ENCODE assay signal across 17 mouse cellular contexts in the genomic region with DNA sequence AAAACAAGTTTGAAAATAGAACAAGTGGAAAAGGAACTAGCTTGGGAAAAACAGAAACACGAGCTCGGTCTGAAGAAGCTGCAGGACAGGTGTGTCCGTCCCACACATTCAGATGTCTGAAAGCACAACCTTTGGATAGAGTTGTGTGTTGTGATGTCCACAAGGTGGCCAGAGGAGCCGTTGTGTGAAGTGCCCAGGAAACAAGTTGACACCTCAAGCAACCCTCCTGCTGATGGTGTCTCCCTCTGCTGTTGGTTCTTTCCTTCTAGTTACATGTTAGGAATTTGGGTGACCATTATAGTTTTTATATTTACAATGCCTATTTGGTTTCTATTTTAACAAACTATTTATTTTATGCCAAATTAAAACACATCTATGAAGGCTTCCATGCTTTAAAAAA. TPM values are rescaled to one million over a fixed set of nuclear protein-coding genes. Genes with fewer than 3 reads are reported as not detected.
DNase-seq lines count a peak whose midpoint lies in the region; ATAC-seq and TF ChIP-seq lines count a peak whose summit lies in the region.
"Had no signal": no experiment of that assay in that cellular context is flagged by ENCODE, and none has a peak within 500 bp of the region (broad histone marks: within the 10 kb centered on the region; RNA-seq: fewer than 3 reads in every experiment).

No protein-coding gene starts in this region.

- no peaks in the 10 kb centered on the region for H3K4me1 ChIP-seq in lung, postnatal 0 days (ENCODE audit: insufficient read depth, low read depth, low read length)
- no peaks in the 10 kb centered on the region for H3K4me1 ChIP-seq in lung, adult 2 months (ENCODE audit: control insufficient read depth, insufficient read depth, low read length)
- no peaks in the 10 kb centered on the region for H3K4me1 ChIP-seq in stomach, postnatal 0 days (replicated peaks; ENCODE audit: control insufficient read depth, insufficient read depth)
- no peaks in the 10 kb centered on the region for H3K4me1 ChIP-seq in neural tube, embryonic 15.5 days
- H3K4me1 ChIP-seq: limb, embryonic 10.5 days; neural tube, embryonic 13.5 days had no signal

- no peak for TF ChIP-seq EP300 in lung, postnatal 0 days (IDR thresholded peaks at IDR 0.05)
- TF ChIP-seq EP300 in stomach, postnatal 0 days (optimal IDR thresholded peaks at IDR 0.05): no peak

- H3K36me3 ChIP-seq in lung, postnatal 0 days (ENCODE audit: insufficient read depth, low read length): no peaks in the 10 kb centered on the region
- H3K36me3 ChIP-seq in stomach, postnatal 0 days (ENCODE audit: control insufficient read depth, insufficient read depth, low read length): no peaks in the 10 kb centered on the region
- no peaks in the 10 kb centered on the region for H3K36me3 ChIP-seq in neural tube, embryonic 15.5 days
- H3K36me3 ChIP-seq: limb, embryonic 10.5 days; neural tube, embryonic 13.5 days had no signal

- intact Hi-C loops in gastrocnemius, adult 2 months (cut with DNase I): loop anchor here (10.0 kb wide), 1 partner anchor 191 kb away; no protein-coding TSS in a partner anchor

- in situ Hi-C loops in Patski (cut with MboI; ENCODE audit: low pct_unique_long_range_greater_than_20kb): no loop called here

- peak overlapping the region; percentile 72 for H3K27ac ChIP-seq in gastrocnemius, adult 2 months
- H3K27ac ChIP-seq in lung, postnatal 0 days (ENCODE audit: low read length): no peak overlapping the region
- H3K27ac ChIP-seq in stomach, postnatal 0 days (replicated peaks): no peak overlapping the region
- no peak overlapping the region for H3K27ac ChIP-seq in neural tube, embryonic 15.5 days (replicated peaks)
- H3K27ac ChIP-seq: limb, embryonic 10.5 days; liver, embryonic 14.5 days; macrophage; neural tube, embryonic 13.5 days had no signal

- peak; percentile 52 for TF ChIP-seq CTCF in gastrocnemius, adult 2 months (IDR thresholded peaks at IDR 0.05)
- TF ChIP-seq CTCF in lung, postnatal 0 days (IDR thresholded peaks at IDR 0.05): peak; percentile 47
- TF ChIP-seq CTCF in lung, adult 2 months (IDR thresholded peaks at IDR 0.05; ENCODE audit: insufficient read depth, low read length): no peak
- TF ChIP-seq CTCF in Patski (IDR thresholded peaks at IDR 0.05): peak; percentile 50
- TF ChIP-seq CTCF in stomach, postnatal 0 days (IDR thresholded peaks at IDR 0.05; ENCODE audit: low read depth): peak; percentile 62

- 69% methylated on average over 4 of the region's 4 CpGs for WGBS in lung, postnatal 0 days
- WGBS in lung, adult 2 months: 62% methylated on average over 4 of the region's 4 CpGs
- 59% methylated on average over 4 of the region's 4 CpGs for WGBS in stomach, postnatal 0 days
- 72% methylated on average over 4 of the region's 4 CpGs for WGBS in neural tube, embryonic 15.5 days

- H3K4me2 ChIP-seq in lung, postnatal 0 days (replicated peaks; ENCODE audit: low read depth, low read length): no peak overlapping the region
- no peak overlapping the region for H3K4me2 ChIP-seq in stomach, postnatal 0 days (replicated peaks; ENCODE audit: low read depth)
- H3K4me2 ChIP-seq in neural tube, embryonic 15.5 days: no peak overlapping the region
- H3K4me2 ChIP-seq: neural tube, embryonic 13.5 days had no signal

- H3K27me3 ChIP-seq in lung, postnatal 0 days (replicated peaks; ENCODE audit: insufficient read depth, low read length): no peaks in the 10 kb centered on the region
- peaks cover 13% of the 10 kb centered on the region for H3K27me3 ChIP-seq in Patski
- H3K27me3 ChIP-seq in stomach, postnatal 0 days (ENCODE audit: control insufficient read depth, insufficient read depth, low read length): no peaks in the 10 kb centered on the region
- no peaks in the 10 kb centered on the region for H3K27me3 ChIP-seq in neural tube, embryonic 15.5 days (replicated peaks)
- H3K27me3 ChIP-seq: neural tube, embryonic 13.5 days had no signal

- H3K4me3 ChIP-seq in gastrocnemius, adult 2 months: no peak overlapping the region
- H3K4me3 ChIP-seq in lung, postnatal 0 days (ENCODE audit: low read depth, low read length): no peak overlapping the region
- no peak overlapping the region for H3K4me3 ChIP-seq in lung, adult 2 months (replicated peaks; ENCODE audit: extremely low read depth, low read depth, low read length)
- H3K4me3 ChIP-seq in stomach, postnatal 0 days (ENCODE audit: low read depth, low read length): no peak overlapping the region
- no peak overlapping the region for H3K4me3 ChIP-seq in neural tube, embryonic 15.5 days (replicated peaks)
- H3K4me3 ChIP-seq: limb, embryonic 10.5 days; neural tube, embryonic 13.5 days had no signal

- CTCF ChIA-PET in Patski (lab: Charles Lee): no interaction called here

- POLR2A ChIA-PET in Patski (lab: Charles Lee): no interaction called here

- peak; percentile 16 for DNase-seq in gastrocnemius, adult 2 months
- DNase-seq in gastrocnemius, postnatal 4 days (ENCODE audit: low spot score in 2 of 2): no peak
- DNase-seq in lung, postnatal 0 days (ENCODE audit: low spot score): no peak
- DNase-seq in lung, adult 2 months: no peak
- no peak for DNase-seq in Patski (ENCODE audit: low read depth, low spot score)
- DNase-seq in stomach, postnatal 0 days (ENCODE audit: low spot score): no peak
- DNase-seq: adrenal gland, postnatal 36 days; cerebellum, adult 11-12 months; heart, adult 18-20 months; kidney, postnatal 14 days; thymus, adult 18-20 months had no signal

- H3K9ac ChIP-seq in lung, postnatal 0 days (replicated peaks; ENCODE audit: low read depth): no peak overlapping the region
- H3K9ac ChIP-seq in stomach, postnatal 0 days (ENCODE audit: low read length): no peak overlapping the region
- H3K9ac ChIP-seq in neural tube, embryonic 15.5 days (replicated peaks): no peak overlapping the region
- H3K9ac ChIP-seq: liver, embryonic 14.5 days; neural tube, embryonic 13.5 days had no signal

- no peak for ATAC-seq in lung, postnatal 0 days
- no peak for ATAC-seq in Patski
- ATAC-seq in stomach, postnatal 0 days (ENCODE audit: low FRiP score, low TSS enrichment): no peak
- no peak for ATAC-seq in neural tube, embryonic 15.5 days (ENCODE audit: low FRiP score)

- no peaks in the 10 kb centered on the region for H3K9me3 ChIP-seq in lung, postnatal 0 days (ENCODE audit: low read length)
- H3K9me3 ChIP-seq in stomach, postnatal 0 days (ENCODE audit: control insufficient read depth, low read length): no peaks in the 10 kb centered on the region
- no peaks in the 10 kb centered on the region for H3K9me3 ChIP-seq in neural tube, embryonic 15.5 days (replicated peaks)
- H3K9me3 ChIP-seq: limb, embryonic 10.5 days; neural tube, embryonic 13.5 days had no signal

- TF ChIP-seq POLR2A in lung, adult 2 months (IDR thresholded peaks at IDR 0.05; ENCODE audit: borderline replicate concordance, extremely low read depth, low read depth, low read length): no peak

RNA-seq across cellular contexts. Expression of a gene that starts 40.9 kb away (rescaled TPM):
- not detected for total RNA-seq in gastrocnemius, adult 2 months (2021)
- total RNA-seq in gastrocnemius, postnatal 4 days (2021): under 1 TPM; 0.05 to 0.16 TPM
- 4.7 and 6.8 TPM in 2 replicates for polyA plus RNA-seq in lung, postnatal 0 days (2015; fragmentation: Nextera tagmentation; extraction: Ambion mirVana)
- 3.3 and 4.8 TPM in 2 replicates for polyA plus RNA-seq in lung, adult 2 months (2012; rRNA removed)
- 0.68 TPM for polyA plus RNA-seq in Patski (2021)
- polyA plus RNA-seq in stomach, postnatal 0 days (2015; fragmentation: Nextera tagmentation; extraction: Ambion mirVana): 0.05 and 0.13 TPM in 2 replicates
- polyA plus RNA-seq in neural tube, embryonic 15.5 days (2015; fragmentation: Nextera tagmentation; extraction: Ambion mirVana): 3.0 TPM in 2 replicates
- total RNA-seq: heart, postnatal 25 days had no signal
- polyA plus RNA-seq: macrophage had no signal
